Mouse (Mus musculus) spleen, postnatal 14 days (tissue): ENCODE results near the gene Kcnk16.

Experiments used
- DNase-seq, 2 experiments: peaks; one replicate each; pipeline ENCODE4 v3.0.0; 2021 to 2022; ENCODE audit warnings: low spot score in 2 of 2

The Kcnk16 gene

GRCm38 (mm10) chr14:20233016-20233980 is 35.7 kb downstream of the Kcnk16 start:
- DNase-seq = no peak

DNA sequence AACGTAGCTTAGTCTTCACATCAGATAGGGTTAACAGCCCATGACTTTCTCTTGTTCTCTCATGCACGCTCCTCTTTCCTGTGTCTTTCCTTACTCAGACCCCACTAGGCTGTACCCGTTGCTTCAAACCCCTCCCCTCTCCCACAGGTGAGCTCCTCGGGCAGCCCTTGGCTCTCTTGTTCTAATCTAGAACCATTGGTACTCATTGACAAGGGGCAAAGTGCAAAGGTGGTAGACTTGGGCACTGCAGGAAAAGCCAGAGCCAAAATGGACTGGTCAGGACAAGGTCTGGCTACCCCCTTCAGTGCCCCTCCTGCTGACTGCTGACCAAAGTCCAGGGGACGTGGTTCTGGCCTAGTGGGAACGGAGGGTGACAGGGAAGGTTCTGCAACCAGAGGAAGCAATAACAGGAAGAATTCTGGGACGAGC is 38.9 kb downstream of the Kcnk16 start:
- no peak for DNase-seq

- no peak for DNase-seq
Observed at GRCm38 (mm10) chr14:20229437-20229836, 39.6 kb downstream of the Kcnk16 start.

- no peak for DNase-seq
Observed at GRCm38 (mm10) chr14:20228336-20228735, 40.7 kb downstream of the Kcnk16 start.

DNA sequence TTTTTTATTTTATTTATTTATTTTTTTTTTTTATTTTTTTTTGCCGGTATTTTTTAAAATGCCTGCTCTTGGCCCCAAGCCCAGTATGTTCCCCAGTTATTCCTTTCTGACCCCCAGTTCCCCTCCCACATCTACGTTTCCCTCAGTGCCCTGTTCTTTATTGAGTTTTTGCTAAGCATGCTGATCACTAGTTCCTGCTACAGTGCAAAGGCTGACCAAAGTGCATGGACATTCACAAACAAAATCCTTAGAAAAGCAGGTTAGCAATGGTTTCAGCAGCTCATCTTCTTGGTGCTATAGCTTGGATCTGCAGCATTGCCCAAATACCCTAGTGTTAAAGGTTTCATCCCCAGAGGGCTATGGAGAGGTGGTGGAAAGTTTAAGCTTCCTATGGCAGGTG is 42.0 kb downstream of the Kcnk16 start:
- DNase-seq = no peak

DNA sequence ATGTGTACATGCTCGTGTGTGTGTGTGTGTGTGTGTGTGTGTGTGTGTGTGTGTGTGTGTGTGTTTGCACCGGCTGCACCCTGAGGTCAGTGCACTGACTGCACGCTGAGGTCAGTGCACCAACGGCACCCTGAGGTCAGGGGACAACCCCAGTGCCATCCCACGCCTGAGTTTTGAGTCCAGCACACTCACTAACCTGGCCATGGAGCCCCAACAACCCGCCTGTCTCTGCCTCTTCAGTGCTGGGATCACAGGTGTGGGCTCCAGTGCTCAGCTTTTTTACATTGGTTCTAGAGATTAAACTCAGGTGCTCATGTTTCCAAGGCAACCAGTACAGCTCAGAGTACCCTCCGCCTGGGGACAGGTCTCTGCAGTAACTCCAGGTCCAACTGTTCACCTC is 42.5 kb downstream of the Kcnk16 start:
- no peak for DNase-seq

- DNase-seq = no peak
Observed at GRCm38 (mm10) chr14:20225525-20225924, 43.5 kb downstream of the Kcnk16 start.

DNA sequence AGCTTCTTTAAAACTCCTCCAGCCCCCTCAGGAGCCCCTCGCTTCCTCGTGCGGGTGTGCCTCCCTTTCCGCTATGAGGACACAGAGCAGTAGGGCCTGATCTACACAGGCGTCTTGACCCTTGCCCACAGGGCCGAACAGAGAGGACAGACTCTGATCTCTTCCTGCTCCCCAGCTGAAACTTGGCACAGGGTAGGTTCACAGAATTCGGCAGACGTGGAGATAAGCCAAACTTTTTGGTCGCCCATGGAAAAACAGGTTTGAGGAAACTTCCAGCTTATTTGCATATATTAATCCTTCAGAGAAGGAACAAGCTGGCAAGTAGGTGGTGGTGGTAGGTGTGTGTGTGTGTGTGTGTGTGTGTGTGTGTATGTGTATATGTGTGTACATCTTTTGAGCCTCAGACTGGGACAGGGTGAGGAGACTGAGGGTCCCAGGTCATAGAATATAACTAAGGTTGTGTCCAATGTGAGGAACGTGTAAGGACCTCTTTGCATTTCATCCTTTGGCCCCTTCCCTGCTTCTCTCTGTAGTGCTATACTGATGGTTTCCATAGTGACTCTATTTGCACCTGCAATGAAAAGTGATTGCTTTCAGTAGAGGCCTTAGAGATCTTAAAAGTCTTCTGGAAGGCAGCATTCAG is 44.3 kb downstream of the Kcnk16 start:
- DNase-seq = no peak

- no peak for DNase-seq
Observed at GRCm38 (mm10) chr14:20224163-20224562, 44.8 kb downstream of the Kcnk16 start.

GRCm38 (mm10) chr14:20223253-20223652 is 45.7 kb downstream of the Kcnk16 start:
- DNase-seq = no peak

DNA sequence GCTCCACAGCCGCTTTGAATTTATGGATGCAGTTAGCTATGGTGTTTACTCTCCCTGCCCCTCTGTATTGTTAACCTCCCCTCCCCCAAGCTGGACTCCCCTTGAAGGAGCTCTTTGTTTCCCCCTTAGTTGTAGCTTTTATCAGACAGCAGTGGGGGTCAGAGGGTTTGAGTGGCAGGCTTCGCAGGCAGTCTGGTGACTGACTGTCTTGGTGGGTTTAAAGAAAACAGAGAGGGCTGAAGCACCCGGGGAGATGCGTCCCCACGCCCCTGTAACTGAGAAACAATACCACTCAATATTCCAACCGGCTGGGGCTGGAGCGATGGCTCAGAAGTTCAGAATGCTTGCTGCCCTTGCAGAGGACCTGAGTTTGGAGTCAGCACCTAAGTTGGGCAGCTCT is 47.9 kb downstream of the Kcnk16 start:
- DNase-seq = no peak

- DNase-seq = no peak
Observed at GRCm38 (mm10) chr14:20219849-20220248, 49.1 kb downstream of the Kcnk16 start.

GRCm38 (mm10) chr14:20217299-20217864 is 51.6 kb downstream of the Kcnk16 start:
- DNase-seq = no peak

GRCm38 (mm10) chr14:20216561-20217298 is 52.3 kb downstream of the Kcnk16 start:
- no peak for DNase-seq

GRCm38 (mm10) chr14:20215826-20216225 is 53.2 kb downstream of the Kcnk16 start:
- no peak for DNase-seq

GRCm38 (mm10) chr14:20214125-20214524 is 54.9 kb downstream of the Kcnk16 start:
- DNase-seq = no peak

DNA sequence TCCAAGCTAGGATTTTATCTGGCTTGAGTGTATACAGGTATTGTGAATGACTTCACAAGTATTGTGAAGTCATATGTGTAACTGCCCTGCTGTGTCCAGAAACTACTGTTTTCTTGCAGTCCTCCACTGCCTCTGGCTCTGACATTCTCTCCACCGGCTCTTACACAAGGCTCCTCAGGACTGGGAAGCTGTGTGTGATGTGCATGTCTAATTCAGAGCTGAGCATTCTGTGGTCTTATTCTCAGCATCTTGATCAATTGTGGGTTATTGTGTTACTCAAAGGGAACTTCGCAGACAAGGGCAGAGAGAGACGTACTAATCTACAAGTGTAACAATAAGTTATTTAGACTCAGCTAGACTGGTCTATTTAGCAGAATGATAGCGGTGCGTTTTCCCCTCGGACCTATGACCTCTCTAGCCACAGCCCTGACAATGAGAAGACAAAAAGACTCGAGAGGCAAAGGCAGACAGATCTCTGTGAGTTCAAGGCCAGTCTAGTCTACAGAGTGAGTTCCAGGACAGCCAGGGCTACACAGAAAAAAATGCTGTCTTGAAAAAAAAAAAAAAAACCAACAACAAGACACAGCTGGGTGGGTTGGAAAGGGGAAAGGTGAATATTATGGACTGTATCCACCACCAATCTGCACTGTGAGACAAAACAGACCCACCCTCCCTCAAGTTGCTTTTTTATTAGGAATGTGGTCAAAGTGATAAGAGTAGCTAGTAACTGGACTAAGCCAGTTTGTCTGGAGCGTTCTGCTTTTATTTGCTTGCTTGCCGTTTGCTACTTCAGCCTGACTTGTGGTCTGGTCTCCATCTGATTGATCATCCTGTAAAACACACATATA is 57.0 kb downstream of the Kcnk16 start:
- DNase-seq = no peak
